Mouse (Mus musculus) intestine, embryonic 14.5 days (tissue): ENCODE results near the gene Gm11492. TPM values are rescaled to one million over a fixed set of nuclear protein-coding genes. Genes with fewer than 3 reads are reported as not detected.

Source experiments
- ATAC-seq: fragments of 200-750 bp; cut with Nextera tagmentation; replicated peaks from 2 replicates; pipeline ENCODE4 v1.8.0; 2017; ENCODE audit warnings: low read depth, moderate number of reproducible peaks, moderate TSS enrichment, moderate library complexity; ENCODE audit not compliant: low FRiP score, low TSS enrichment
- DNase-seq: peaks from one replicate; pipeline ENCODE4 v3.0.0-alpha.2; 2018; ENCODE audit warnings: low spot score
- H3K27ac ChIP-seq: fragments of 300-500 bp; sonication (generic); 2 replicates; pipeline ENCODE4 v1.5.1; 2014; ENCODE audit warnings: low read depth, mild to moderate bottlenecking, control low read depth
- H3K27me3 ChIP-seq: fragments of 300-500 bp; sonication (generic); replicated peaks from 2 replicates; pipeline ENCODE4 v1.6.1; 2014; ENCODE audit warnings: low read length, control low read depth; ENCODE audit not compliant: control insufficient read depth, insufficient read depth
- H3K36me3 ChIP-seq: fragments of 300-500 bp; sonication (generic); 2 replicates; pipeline ENCODE4 v1.6.1; 2014; ENCODE audit warnings: low read length, control low read depth; ENCODE audit not compliant: control insufficient read depth, insufficient read depth
- H3K4me1 ChIP-seq: fragments of 300-500 bp; sonication (generic); replicated peaks from 2 replicates; pipeline ENCODE4 v1.6.1; 2014; ENCODE audit warnings: low read length, control low read depth, mixed read lengths; ENCODE audit not compliant: control insufficient read depth, insufficient read depth
- H3K4me2 ChIP-seq: fragments of 300-500 bp; sonication (generic); 2 replicates; pipeline ENCODE4 v1.6.1; 2014; ENCODE audit warnings: low read length
- H3K4me3 ChIP-seq: fragments of 300-500 bp; sonication (generic); 2 replicates; pipeline ENCODE4 v1.5.1; 2014; ENCODE audit warnings: low read depth, low read length, control low read depth, mixed read lengths
- H3K9ac ChIP-seq: fragments of 300-500 bp; sonication (generic); 2 replicates; pipeline ENCODE4 v1.6.1; 2014; ENCODE audit warnings: mild to moderate bottlenecking, low read length
- H3K9me3 ChIP-seq: fragments of 300-500 bp; sonication (generic); 2 replicates; pipeline ENCODE4 v1.6.1; 2016; ENCODE audit warnings: low read length, control low read depth; ENCODE audit not compliant: control insufficient read depth
- WGBS: fragments of 180-500 bp; shearing (Covaris S2); extraction: QIAGEN DNeasy Blood & Tissue Kit; methylation state at CpG from one replicate; pipeline ENCODE4 v1.1.7; 2014; 5-methylcytosine and 5-hydroxymethylcytosine counted together
- polyA plus RNA-seq: library from polyadenylated mRNA; unstranded; fragments of >200 nt; fragmentation: Nextera tagmentation; extraction: Ambion mirVana; gene quantifications from 2 replicates; pipeline ENCODE4 v1.2.1, GENCODE M21; 2014

Gm11492 gene
- polyA plus RNA-seq, 1 experiment from 2014 or later = not detected

GRCm38 (mm10) chr11:87602234-87602633, 35.8 kb downstream of the Gm11492 start:
- 93% methylated on average over 9 of the region's 9 CpGs for WGBS
- H3K36me3 ChIP-seq = peaks cover 99% of the 10 kb centered on the region
- DNase-seq = no peak

DNA sequence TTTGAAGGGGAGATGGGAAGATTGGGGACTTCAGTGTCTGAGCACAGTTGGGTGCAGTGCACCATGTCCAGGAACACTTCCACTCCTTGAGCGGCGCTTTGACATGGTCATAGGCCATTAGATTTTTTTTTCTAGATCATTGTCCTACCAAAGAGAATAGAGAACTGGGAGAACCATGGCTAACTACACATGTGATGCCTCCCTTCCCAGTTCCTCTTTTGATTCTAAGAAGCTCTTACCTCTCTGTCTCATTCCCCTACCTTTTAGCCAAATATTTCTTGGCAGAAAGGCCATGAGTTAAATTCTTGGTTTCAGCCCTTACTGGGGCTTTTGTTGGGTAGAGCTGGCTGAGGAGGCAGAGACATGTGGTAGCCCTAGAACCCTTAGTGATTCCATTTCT, 37.1 kb downstream of the Gm11492 start:
- ATAC-seq = no peak
- DNase-seq = no peak

More at GRCm38 (mm10) chr11:87602234-87602633, 35.8 kb downstream of the Gm11492 start:
- Histone ChIP-seq H3K4me2 (no peak overlapping the region), H3K4me3 (no peak overlapping the region), H3K4me1 (no peaks in the 10 kb centered on the region), H3K9me3 (no peaks in the 10 kb centered on the region), H3K27me3 (no peaks in the 10 kb centered on the region), H3K9ac (no peak overlapping the region), H3K27ac (no peak overlapping the region)
- ATAC-seq = no peak

DNA sequence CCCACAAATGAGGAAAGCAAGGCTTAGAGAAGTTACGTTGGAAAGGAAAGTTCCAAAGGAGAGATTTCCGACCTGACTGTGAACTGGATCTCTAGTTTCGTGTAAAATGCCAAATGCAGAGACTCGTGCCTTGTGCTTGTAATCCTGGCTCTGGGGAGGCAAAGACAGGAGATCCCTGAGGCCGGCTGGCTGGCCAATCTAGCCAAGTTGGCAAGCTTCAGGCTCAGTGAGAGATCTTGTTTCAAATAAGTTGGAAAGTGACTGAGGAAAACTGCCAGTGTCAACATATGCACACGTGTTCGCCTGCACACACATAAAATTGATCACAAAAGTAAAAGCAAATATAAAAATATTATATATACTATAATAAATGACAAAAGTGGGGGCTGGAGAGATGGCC, 42.8 kb downstream of the Gm11492 start:
- DNase-seq = no peak
- Histone ChIP-seq H3K27me3 (no peaks in the 10 kb centered on the region), H3K4me2 (no peak overlapping the region), H3K27ac (no peak overlapping the region), H3K4me1 (no peaks in the 10 kb centered on the region), H3K9ac (no peak overlapping the region), H3K4me3 (no peak overlapping the region), H3K9me3 (no peaks in the 10 kb centered on the region), H3K36me3 (peaks cover 97% of the 10 kb centered on the region)
- WGBS = 91% methylated on average over 7 of the region's 7 CpGs
- ATAC-seq = no peak

More for the DNA sequence above, 37.1 kb downstream of the Gm11492 start:
- H3K9me3 ChIP-seq = no peaks in the 10 kb centered on the region
- H3K36me3 ChIP-seq = peaks cover 99% of the 10 kb centered on the region
- no peak overlapping the region for H3K27ac ChIP-seq
- WGBS = 93% methylated on average over 2 of the region's 2 CpGs
- no peaks in the 10 kb centered on the region for H3K4me1 ChIP-seq
- H3K27me3 ChIP-seq = no peaks in the 10 kb centered on the region
- H3K9ac ChIP-seq = no peak overlapping the region
- H3K4me2 ChIP-seq = no peak overlapping the region
- H3K4me3 ChIP-seq = no peak overlapping the region

DNA sequence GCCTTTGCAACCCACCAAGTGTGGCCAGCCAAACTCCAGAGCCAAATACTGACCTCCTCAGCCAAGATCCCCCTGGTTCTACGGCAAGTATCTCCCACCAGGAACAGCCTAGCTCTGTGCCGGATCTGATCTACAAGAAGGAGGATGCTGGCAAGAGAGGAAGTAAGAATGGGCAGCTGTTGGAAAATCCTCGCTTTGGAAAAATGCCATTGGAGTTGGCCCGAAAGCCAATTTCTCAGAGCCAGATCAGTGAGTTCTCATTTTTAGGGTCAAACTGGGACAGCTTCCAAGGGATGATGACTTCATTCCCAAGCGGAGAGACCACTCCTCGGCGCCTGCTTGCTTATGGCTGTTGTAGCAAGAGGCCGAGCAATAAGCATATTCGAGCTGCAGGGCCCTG, 45.1 kb downstream of the Gm11492 start:
- WGBS = 89% methylated on average over 9 of the region's 9 CpGs
- Histone ChIP-seq H3K36me3 (peaks cover 97% of the 10 kb centered on the region), H3K4me2 (no peak overlapping the region)

DNA sequence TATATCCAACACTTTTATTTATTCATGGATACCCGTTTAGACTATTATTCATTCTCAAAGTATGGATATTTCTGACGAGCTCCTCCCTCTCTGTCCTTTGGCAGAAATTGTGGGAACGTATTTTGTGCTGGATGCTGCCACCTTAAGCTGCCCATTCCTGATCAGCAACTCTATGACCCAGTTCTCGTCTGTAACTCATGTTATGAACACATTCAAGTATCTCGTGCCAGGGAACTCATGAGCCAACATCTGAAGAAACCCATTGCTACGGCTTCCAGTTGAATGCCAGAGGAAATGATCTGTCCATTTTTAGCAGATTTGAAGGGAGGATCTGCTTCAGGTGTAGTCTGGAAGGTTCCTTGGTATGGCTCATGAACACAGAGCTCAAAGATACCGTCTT, 47.5 kb downstream of the Gm11492 start:
- Histone ChIP-seq H3K4me1 (no peaks in the 10 kb centered on the region), H3K27me3 (no peaks in the 10 kb centered on the region), H3K36me3 (peaks cover 97% of the 10 kb centered on the region), H3K4me3 (no peak overlapping the region), H3K4me2 (no peak overlapping the region), H3K9ac (no peak overlapping the region), H3K27ac (no peak overlapping the region), H3K9me3 (peaks cover 6% of the 10 kb centered on the region; the same call in 1 of the 2 replicates)
- no peak for ATAC-seq
- DNase-seq = no peak
- WGBS = 92% methylated on average over 7 of the region's 7 CpGs

More for the DNA sequence above, 45.1 kb downstream of the Gm11492 start:
- Histone ChIP-seq H3K27ac (no peak overlapping the region), H3K9ac (no peak overlapping the region), H3K27me3 (no peaks in the 10 kb centered on the region), H3K9me3 (no peaks in the 10 kb centered on the region), H3K4me1 (no peaks in the 10 kb centered on the region), H3K4me3 (no peak overlapping the region)
- ATAC-seq = no peak
- no peak for DNase-seq

GRCm38 (mm10) chr11:87615551-87615950, 49.1 kb downstream of the Gm11492 start:
- Histone ChIP-seq H3K9me3 (peaks cover 6% of the 10 kb centered on the region; the same call in 1 of the 2 replicates), H3K27ac (no peak overlapping the region), H3K4me1 (no peaks in the 10 kb centered on the region), H3K36me3 (peaks cover 84% of the 10 kb centered on the region), H3K4me3 (no peak overlapping the region), H3K4me2 (no peak overlapping the region), H3K27me3 (no peaks in the 10 kb centered on the region), H3K9ac (no peak overlapping the region)
- no peak for ATAC-seq
- no peak for DNase-seq
- 94% methylated on average over 5 of the region's 5 CpGs for WGBS

DNA sequence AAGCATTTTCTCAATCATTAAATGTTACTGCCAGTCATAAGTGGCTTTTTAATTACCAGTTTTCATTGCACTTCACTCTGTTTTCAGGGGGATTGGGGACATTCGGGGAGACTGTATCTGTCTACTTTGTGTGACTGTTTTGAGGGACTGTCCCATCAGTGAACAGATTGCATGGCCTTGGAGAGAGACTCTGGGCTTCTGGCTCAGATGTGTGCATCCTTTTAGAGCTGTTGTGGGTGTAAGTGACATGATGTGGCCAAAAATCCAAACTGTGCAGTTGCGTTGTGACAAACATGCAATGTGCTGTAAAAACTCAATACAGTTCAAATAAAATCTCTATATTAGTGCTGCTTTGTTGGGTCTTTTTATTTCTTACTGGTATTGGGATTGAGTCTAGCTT, 49.5 kb downstream of the Gm11492 start:
- ATAC-seq = no peak
- 98% methylated on average over 2 of the region's 2 CpGs for WGBS
- H3K4me3 ChIP-seq = no peak overlapping the region

GRCm38 (mm10) chr11:87616790-87617474, 50.5 kb downstream of the Gm11492 start, which contains the start of gene Hsf5:
Hsf5 (plus strand) TSS chr11:87617164.
- Histone ChIP-seq H3K4me1 (no peaks in the 10 kb centered on the region), H3K36me3 (peaks cover 71% of the 10 kb centered on the region), H3K9ac (no peak within 1 kb of the TSS), H3K9me3 (peaks cover 6% of the 10 kb centered on the region; the same call in 1 of the 2 replicates), H3K27ac (no peak within 1 kb of the TSS), H3K4me3 (no peak within 1 kb of the TSS), H3K4me2 (no peak within 1 kb of the TSS), H3K27me3 (no peaks in the 10 kb centered on the region)
- no peak for ATAC-seq
- 91% methylated on average over 62 of the region's 69 CpGs for WGBS
- DNase-seq = peak; percentile 37

More for the DNA sequence above, 49.5 kb downstream of the Gm11492 start:
- no peak overlapping the region for H3K27ac ChIP-seq
- peak; percentile 35 for DNase-seq
- no peaks in the 10 kb centered on the region for H3K4me1 ChIP-seq
- no peaks in the 10 kb centered on the region for H3K27me3 ChIP-seq
- H3K9me3 ChIP-seq = peaks cover 6% of the 10 kb centered on the region; the same call in 1 of the 2 replicates
- no peak overlapping the region for H3K4me2 ChIP-seq
- no peak overlapping the region for H3K9ac ChIP-seq
- H3K36me3 ChIP-seq = peaks cover 80% of the 10 kb centered on the region

DNA sequence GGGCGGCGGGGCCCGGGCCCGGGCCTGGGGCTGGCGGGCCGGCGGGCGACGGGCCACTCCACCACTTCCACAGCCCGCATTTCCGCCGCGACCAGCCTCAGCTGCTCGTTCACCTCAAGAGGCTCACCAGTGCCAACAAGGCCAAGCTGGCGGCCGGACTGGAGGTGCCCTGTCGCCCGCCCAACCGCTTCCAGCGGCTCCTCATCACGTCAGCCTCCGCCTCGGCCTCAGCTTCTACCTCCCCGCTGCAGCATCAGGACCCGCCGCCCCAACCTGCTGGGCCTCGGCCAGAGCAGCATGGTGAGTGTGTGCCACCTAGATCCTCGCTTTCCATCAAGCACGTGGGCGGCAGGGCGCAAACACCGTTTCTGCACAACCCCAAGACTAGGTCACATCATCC, 51.2 kb downstream of the Gm11492 start:
- Histone ChIP-seq H3K4me3 (no peak overlapping the region), H3K4me2 (no peak overlapping the region), H3K9me3 (peaks cover 6% of the 10 kb centered on the region; the same call in 1 of the 2 replicates), H3K27ac (no peak overlapping the region), H3K36me3 (peaks cover 67% of the 10 kb centered on the region), H3K4me1 (no peaks in the 10 kb centered on the region), H3K9ac (no peak overlapping the region), H3K27me3 (no peaks in the 10 kb centered on the region)
- 96% methylated on average over 32 of the region's 32 CpGs for WGBS
- ATAC-seq (no peak), DNase-seq (peak; percentile 41)
